Mouse (Mus musculus) monocyte, adult 5-6 weeks (primary cell): ENCODE measurements around the gene Gm7030. TPM values are rescaled to one million over a fixed set of nuclear protein-coding genes. Genes with fewer than 3 reads are reported as not detected.
"Not testable (repeated sequence)": the region's sequence is repeated elsewhere in the genome, so short reads cannot be mapped to it uniquely, and the experiment has no call there.

Experiments used
- ATAC-seq: fragments of 153-309, 156-312 bp; replicated peaks from 2 replicates; pipeline ENCODE4 v1.8.0; 2017; ENCODE audit warnings: mild to moderate bottlenecking; ENCODE audit not compliant: low TSS enrichment, insufficient number of reproducible peaks, severe bottlenecking, poor library complexity, low FRiP score
- total RNA-seq: library from RNA; stranded (forward); fragments of 200-1000, 200-491, 200-594 nt; gene quantifications from 3 replicates; pipeline ENCODE4 v1.2.3, GENCODE M21; 2017

The Gm7030 gene
- total RNA-seq, 1 experiment from 2014 or later: not detected

- not testable (repeated sequence) for ATAC-seq
Observed at GRCm38 (mm10) chr17:36091933-36092332, 37.3 kb downstream of the Gm7030 start.

- ATAC-seq: not testable (repeated sequence)
Observed at GRCm38 (mm10) chr17:36085976-36086375, 43.2 kb downstream of the Gm7030 start.

- 0 out of 2 replicates have a peak, but pooled peaks have one; percentile 24 for ATAC-seq
Observed at GRCm38 (mm10) chr17:36083870-36084451, 45.3 kb downstream of the Gm7030 start.

GRCm38 (mm10) chr17:36083266-36083869 lies 45.9 kb downstream of the Gm7030 start:
- ATAC-seq: peak; percentile 77

- ATAC-seq: not testable (repeated sequence)
Observed at GRCm38 (mm10) chr17:36082519-36083232, 46.5 kb downstream of the Gm7030 start.

GRCm38 (mm10) chr17:36081901-36082300 lies 47.3 kb downstream of the Gm7030 start:
- not testable (repeated sequence) for ATAC-seq

GRCm38 (mm10) chr17:36060829-36061228 lies 68.4 kb downstream of the Gm7030 start:
- peak; percentile 47; the same call in 1 of the 2 replicates for ATAC-seq

Other genes with a start within 250 kb of the Gm7030 start
- 67.7 to 106 TPM (median 105 TPM) in 3 replicates for gene Dhx16, start 249.6 kb downstream of the Gm7030 start, total RNA-seq
- gene 2310061I04Rik, start 232.0 kb downstream of the Gm7030 start, total RNA-seq: 1.8 to 10.4 TPM (median 5.7 TPM) in 3 replicates
- gene Atat1, start 219.3 kb downstream of the Gm7030 start, total RNA-seq: 13.9 to 18.7 TPM (median 14.2 TPM) in 3 replicates
- gene Mrps18b, start 213.0 kb downstream of the Gm7030 start, total RNA-seq: 26.6 to 31.6 TPM (median 29.0 TPM) in 3 replicates
- gene Ppp1r10, start 213.0 kb downstream of the Gm7030 start, total RNA-seq: 103 to 230 TPM (median 106 TPM) in 3 replicates
- gene Abcf1, start 159.7 kb downstream of the Gm7030 start, total RNA-seq: 177 to 254 TPM (median 221 TPM) in 3 replicates
- gene Gnl1, start 149.6 kb downstream of the Gm7030 start, total RNA-seq: 23.0 to 44.8 TPM (median 31.8 TPM) in 3 replicates
- 14.8 to 25.6 TPM (median 22.1 TPM) in 3 replicates for gene Prr3, start 149.2 kb downstream of the Gm7030 start, total RNA-seq
- 59.4 to 98.9 TPM (median 63.8 TPM) in 3 replicates for gene H2-T24, start 108.9 kb downstream of the Gm7030 start, total RNA-seq
- gene H2-T23, start 96.6 kb downstream of the Gm7030 start, total RNA-seq: 372 to 405 TPM (median 385 TPM) in 3 replicates
- gene H2-T22, start 86.7 kb downstream of the Gm7030 start, total RNA-seq: 122 to 131 TPM (median 124 TPM) in 3 replicates
- gene Gm6034, start 86.5 kb downstream of the Gm7030 start, total RNA-seq: 0.49 to 1.0 TPM in 2 of 3 replicates, not detected in the other
- gene Gm11127, start 71.1 kb downstream of the Gm7030 start, total RNA-seq: 0.64 TPM in 1 of 3 replicates, not detected in the others
- gene Gm19684, start 7.7 kb downstream of the Gm7030 start, total RNA-seq: 1.4 to 2.5 TPM in 2 of 3 replicates, not detected in the other
- gene Gm8909, start 39.1 kb upstream of the Gm7030 start, total RNA-seq: 3.5 TPM in 1 of 3 replicates, not detected in the others
- gene H2-T3, start 60.9 kb upstream of the Gm7030 start, total RNA-seq: not detected in 3 replicates
- 51.0 to 53.1 TPM (median 52.6 TPM) in 3 replicates for gene Rpp21, start 128.6 kb upstream of the Gm7030 start, total RNA-seq
- gene Trim39, start 142.8 kb upstream of the Gm7030 start, total RNA-seq: 36.0 to 56.8 TPM (median 40.5 TPM) in 3 replicates
- not detected in 3 replicates for gene H2-M10.2, start 157.1 kb upstream of the Gm7030 start, total RNA-seq
- gene H2-M10.1, start 196.7 kb upstream of the Gm7030 start, total RNA-seq: not detected in 3 replicates
- not detected in 3 replicates for gene H2-M10.3, start 239.0 kb upstream of the Gm7030 start, total RNA-seq